Comparison of ENCODE assay signal across 11 mouse cellular contexts in the genomic region with DNA sequence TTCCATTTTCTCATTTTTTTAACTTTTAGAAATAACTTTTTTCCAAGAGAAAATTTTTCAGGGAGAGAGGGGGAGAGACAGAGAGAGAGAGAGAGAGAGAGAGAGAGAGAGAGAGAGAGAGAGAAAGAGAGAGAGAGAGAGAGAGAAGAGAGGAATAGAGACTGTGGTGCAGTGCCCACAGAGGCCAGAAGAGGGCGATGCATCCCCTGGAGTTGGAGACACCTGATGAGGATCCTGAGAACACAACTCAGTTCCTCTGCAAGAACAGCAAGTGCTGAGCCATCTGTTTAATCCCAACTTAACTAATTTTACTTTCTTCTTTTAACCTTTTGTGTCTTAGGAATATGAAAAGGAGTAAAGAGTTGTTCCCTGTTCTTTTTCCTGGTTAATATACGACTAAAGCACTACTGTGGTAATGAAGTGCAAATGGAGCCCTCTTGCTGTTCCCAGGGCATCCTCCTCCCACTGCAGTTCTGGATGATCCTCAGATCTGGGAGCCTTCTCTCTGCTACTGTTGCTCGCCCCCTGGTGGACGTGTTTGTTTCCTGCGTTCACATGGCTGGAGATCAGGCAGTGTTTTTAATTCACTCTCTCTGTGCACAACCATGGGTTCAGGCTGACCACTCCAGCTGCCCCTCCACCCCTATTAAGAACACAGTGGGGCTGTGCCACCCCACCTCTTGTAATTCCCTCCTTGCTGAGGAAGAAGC. TPM values are rescaled to one million over a fixed set of nuclear protein-coding genes. Genes with fewer than 3 reads are reported as not detected.
DNase-seq lines count a peak whose midpoint lies in the region; ATAC-seq and TF ChIP-seq lines count a peak whose summit lies in the region.
"Not testable (repeated sequence)": the region's sequence is repeated elsewhere in the genome, so short reads cannot be mapped to it uniquely, and the experiment has no call there.
"Had no signal": no experiment of that assay in that cellular context is flagged by ENCODE, and none has a peak within 500 bp of the region (broad histone marks: within the 10 kb centered on the region; RNA-seq: fewer than 3 reads in every experiment).

No protein-coding gene starts in this region.

- H3K9me3 ChIP-seq in forebrain, embryonic 13.5 days (replicated peaks); hindbrain, embryonic 14.5 days (ENCODE audit: control insufficient read depth, low read length): not testable (repeated sequence)

- TF ChIP-seq CTCF in cerebellum, adult 2 months (IDR thresholded peaks at IDR 0.05; ENCODE audit: borderline replicate concordance, insufficient read depth, low read depth, low read length) = peak; percentile 60; the same call in 1 of the 2 replicates
- peak; percentile 62 for TF ChIP-seq CTCF in layer of hippocampus, adult 2 months (conservative IDR thresholded peaks at IDR 0.05)

- H3K4me3 ChIP-seq in cerebellum, adult 2 months (replicated peaks; ENCODE audit: insufficient read depth, low read depth, low read length); forebrain, embryonic 13.5 days; hindbrain, embryonic 14.5 days (replicated peaks; ENCODE audit: low read length); layer of hippocampus, adult 2 months: not testable (repeated sequence)

- H3K9ac ChIP-seq in forebrain, embryonic 13.5 days; hindbrain, embryonic 14.5 days: not testable (repeated sequence)

- 3% methylated on average over 5 of the region's 5 CpGs for WGBS in cerebellum, adult 2 months
- WGBS in forebrain, embryonic 13.5 days = 3% methylated on average over 5 of the region's 5 CpGs
- 0% methylated on average over 4 of the region's 5 CpGs for WGBS in hindbrain, embryonic 14.5 days

- H3K27ac ChIP-seq in cerebellum, adult 2 months (ENCODE audit: insufficient read depth, low read length); forebrain, embryonic 13.5 days; hindbrain, embryonic 14.5 days; layer of hippocampus, adult 2 months: not testable (repeated sequence)

- H3K4me1 ChIP-seq in cerebellum, adult 2 months (ENCODE audit: control insufficient read depth, insufficient read depth, low read length); forebrain, embryonic 13.5 days; hindbrain, embryonic 14.5 days (replicated peaks; ENCODE audit: control insufficient read depth, insufficient read depth, low read length): not testable (repeated sequence)

- H3K27me3 ChIP-seq in cerebellum, adult 2 months (ENCODE audit: control insufficient read depth, insufficient read depth, low read length); forebrain, embryonic 13.5 days; hindbrain, embryonic 14.5 days (ENCODE audit: control insufficient read depth, insufficient read depth, low read length): not testable (repeated sequence)

- H3K36me3 ChIP-seq in forebrain, embryonic 13.5 days (ENCODE audit: poor library complexity, severe bottlenecking); hindbrain, embryonic 14.5 days (replicated peaks; ENCODE audit: control insufficient read depth, insufficient read depth): not testable (repeated sequence)

- peak; percentile 79 for DNase-seq in NIH3T3 (ENCODE audit: low read depth)
- peak; percentile 23 to 50 for DNase-seq in cerebellum, adult 2 months
- DNase-seq in hindbrain, embryonic 14.5 days (ENCODE audit: low spot score) = peak; percentile 30
- DNase-seq in layer of hippocampus, adult 2 months (ENCODE audit: low spot score in 2 of 2) = peak in 1 of 2 experiments; percentile 26
- peak; percentile 61 for DNase-seq in lung, postnatal 10 days
- DNase-seq in retina, postnatal 1 day = peak; percentile 40
- DNase-seq in thymus, postnatal 14 days = peak; percentile 53

- not testable (repeated sequence) for H3K4me2 ChIP-seq in forebrain, embryonic 13.5 days; hindbrain, embryonic 14.5 days (replicated peaks)

- peak; percentile 33; the same call in 1 of the 2 replicates for ATAC-seq in forebrain, embryonic 13.5 days
- ATAC-seq in hindbrain, embryonic 14.5 days (ENCODE audit: low FRiP score) = not testable (repeated sequence)

- not testable (repeated sequence) for TF ChIP-seq POLR2A in cerebellum, adult 2 months (IDR thresholded peaks at IDR 0.05; ENCODE audit: borderline replicate concordance, insufficient read depth, low read length)

RNA-seq across cellular contexts. Expression of a gene that starts 9.5 kb away (rescaled TPM):
- 0.44 and 0.57 TPM in 2 replicates for polyA plus RNA-seq in cerebellum, adult 2 months (2012; rRNA removed)
- polyA plus RNA-seq in forebrain, embryonic 13.5 days (2015; fragmentation: Nextera tagmentation; extraction: Ambion mirVana) = 1.1 and 1.4 TPM in 2 replicates
- polyA plus RNA-seq in hindbrain, embryonic 14.5 days (2014; fragmentation: Nextera tagmentation; extraction: Ambion mirVana) = 4.0 and 5.0 TPM in 2 replicates
- 1 to 10 TPM in 1 of 2 experiments, under 1 TPM in 1; 0.59 to 1.3 TPM for total RNA-seq in layer of hippocampus, adult 2 months (2021)

RNA-seq across cellular contexts. Expression of a gene that starts 21.7 kb away (rescaled TPM):
- polyA plus RNA-seq in cerebellum, adult 2 months (2012; rRNA removed) = 0.08 TPM in 1 of 2 replicates, not detected in the other
- polyA plus RNA-seq in forebrain, embryonic 13.5 days (2015; fragmentation: Nextera tagmentation; extraction: Ambion mirVana) = not detected in 2 replicates
- not detected in 2 replicates for polyA plus RNA-seq in hindbrain, embryonic 14.5 days (2014; fragmentation: Nextera tagmentation; extraction: Ambion mirVana)
- under 1 TPM in 1 of 2 experiments, not detected in 1; 0.44 TPM for total RNA-seq in layer of hippocampus, adult 2 months (2021)
- total RNA-seq: layer of hippocampus, postnatal 14 days had no signal
- polyA plus RNA-seq: midbrain, embryonic 16.5 days had no signal

RNA-seq across cellular contexts. Expression of a gene that starts 41.1 kb away (rescaled TPM):
- not detected in 2 replicates for polyA plus RNA-seq in cerebellum, adult 2 months (2012; rRNA removed)
- 0.48 and 1.1 TPM in 2 replicates for polyA plus RNA-seq in forebrain, embryonic 13.5 days (2015; fragmentation: Nextera tagmentation; extraction: Ambion mirVana)
- 1.7 and 3.8 TPM in 2 replicates for polyA plus RNA-seq in hindbrain, embryonic 14.5 days (2014; fragmentation: Nextera tagmentation; extraction: Ambion mirVana)
- under 1 TPM in 1 of 2 experiments, not detected in 1; 0.54 TPM for total RNA-seq in layer of hippocampus, adult 2 months (2021)

RNA-seq across cellular contexts. Expression of a gene that starts 49.3 kb away (rescaled TPM):
- polyA plus RNA-seq in cerebellum, adult 2 months (2012; rRNA removed) = 0.44 and 0.46 TPM in 2 replicates
- polyA plus RNA-seq in forebrain, embryonic 13.5 days (2015; fragmentation: Nextera tagmentation; extraction: Ambion mirVana) = 0.35 and 0.53 TPM in 2 replicates
- 1.3 and 1.5 TPM in 2 replicates for polyA plus RNA-seq in hindbrain, embryonic 14.5 days (2014; fragmentation: Nextera tagmentation; extraction: Ambion mirVana)
- total RNA-seq in layer of hippocampus, adult 2 months (2021) = under 1 TPM; 0.44 to 0.59 TPM

RNA-seq across cellular contexts. Expression of a gene that starts 56.3 kb away (rescaled TPM):
- polyA plus RNA-seq in cerebellum, adult 2 months (2012; rRNA removed) = not detected in 2 replicates
- not detected in 2 replicates for polyA plus RNA-seq in forebrain, embryonic 13.5 days (2015; fragmentation: Nextera tagmentation; extraction: Ambion mirVana)
- polyA plus RNA-seq in hindbrain, embryonic 14.5 days (2014; fragmentation: Nextera tagmentation; extraction: Ambion mirVana) = not detected in 2 replicates
- not detected for total RNA-seq in layer of hippocampus, adult 2 months (2021)
- total RNA-seq: gastrocnemius, postnatal 36 days; layer of hippocampus, postnatal 14 days had no signal
- polyA plus RNA-seq: midbrain, embryonic 16.5 days had no signal
